Mouse (Mus musculus) myocyte (in vitro differentiated cells): ENCODE measurements around the gene Dpp6.

ENCODE experiments used
- CEBPB ChIP-seq: IDR thresholded peaks from 2 replicates; pipeline ENCODE4 v1.6.1; 2011; ENCODE audit warnings: mild to moderate bottlenecking, moderate library complexity; ENCODE audit not compliant: poor library complexity, insufficient read depth, severe bottlenecking
- MYOD1 ChIP-seq, 3 experiments: IDR thresholded peaks; one replicate each; pipeline ENCODE4 v1.6.1; 2011; ENCODE audit warnings: control low read depth in 2 of 3, low read depth in 2 of 3, mild to moderate bottlenecking in 2 of 3, moderate library complexity in 1 of 3; ENCODE audit not compliant: insufficient read length in 2 of 3, control insufficient read depth in 1 of 3
- POLR2A ChIP-seq: IDR thresholded peaks from one replicate; pipeline ENCODE4 v1.6.1; 2011; ENCODE audit warnings: low read depth, mild to moderate bottlenecking, control low read depth, moderate library complexity; ENCODE audit not compliant: insufficient read length
- POLR2AphosphoS2 ChIP-seq: IDR thresholded peaks from one replicate; pipeline ENCODE4 v1.6.1; 2011; ENCODE audit warnings: low read depth, control low read depth; ENCODE audit not compliant: insufficient read length
- TCF12 ChIP-seq: IDR thresholded peaks from one replicate; pipeline ENCODE4 v1.6.1; 2011; ENCODE audit warnings: mild to moderate bottlenecking, control low read depth; ENCODE audit not compliant: poor library complexity, insufficient read depth, severe bottlenecking

GRCm38 (mm10) chr5:27415518-27415917 lies 598.5 kb downstream of the Dpp6 start:
- TF ChIP-seq TCF12: no peak
- TF ChIP-seq POLR2A: no peak
- no peak for TF ChIP-seq CEBPB
- no peak for TF ChIP-seq POLR2AphosphoS2
- no peak for TF ChIP-seq MYOD1 (IDR thresholded peaks at IDR 0.05; ENCODE audit: control insufficient read depth in 1 of 3, insufficient read length in 2 of 3, low read depth in 2 of 3)
